Mouse (Mus musculus) embryonic facial prominence, embryonic 13.5 days (tissue): ENCODE measurements at regions not wholly inside any gene's neighbourhood (a gene's known extent, or its start where the extent isn't known, plus 50 kb on each side); places are given as distances from the start of the nearest gene placed in this dataset.

Experiments
- ATAC-seq: fragments of 200-750 bp; cut with Nextera tagmentation; 2 replicates; pipeline ENCODE4 v1.8.0; 2017; ENCODE audit warnings: low read depth; ENCODE audit not compliant: insufficient number of reproducible peaks, insufficient read depth, low FRiP score, low TSS enrichment
- H3K27ac ChIP-seq: fragments of 300-500 bp; sonication (generic); 2 replicates; pipeline ENCODE4 v1.5.1; 2015; ENCODE audit warnings: moderate library complexity, mild to moderate bottlenecking, inconsistent platforms
- H3K27me3 ChIP-seq: fragments of 300-500 bp; sonication (generic); 2 replicates; pipeline ENCODE4 v1.6.1; 2015; ENCODE audit warnings: mild to moderate bottlenecking, inconsistent platforms
- H3K36me3 ChIP-seq: fragments of 300-500 bp; sonication (generic); 2 replicates; pipeline ENCODE4 v1.6.1; 2015; ENCODE audit warnings: mild to moderate bottlenecking, inconsistent platforms
- H3K4me1 ChIP-seq: fragments of 300-500 bp; sonication (generic); 2 replicates; pipeline ENCODE4 v1.6.1; 2015; ENCODE audit warnings: inconsistent platforms
- H3K4me2 ChIP-seq: fragments of 300-500 bp; sonication (generic); 2 replicates; pipeline ENCODE4 v1.6.1; 2015; ENCODE audit warnings: moderate library complexity, mild to moderate bottlenecking, inconsistent platforms
- H3K4me3 ChIP-seq: fragments of 300-500 bp; sonication (generic); 2 replicates; pipeline ENCODE4 v1.5.1; 2015; ENCODE audit warnings: mild to moderate bottlenecking, inconsistent platforms
- H3K9ac ChIP-seq: fragments of 300-500 bp; sonication (generic); 2 replicates; pipeline ENCODE4 v1.6.1; 2015; ENCODE audit warnings: mild to moderate bottlenecking, inconsistent platforms
- H3K9me3 ChIP-seq: fragments of 300-500 bp; sonication (generic); 2 replicates; pipeline ENCODE4 v1.6.1; 2016; ENCODE audit warnings: inconsistent platforms
- WGBS: fragments of 180-500 bp; shearing (Covaris S2); methylation state at CpG from one replicate; pipeline ENCODE4 v1.1.7; 2015; ENCODE audit warnings: mixed read lengths; 5-methylcytosine and 5-hydroxymethylcytosine counted together

- Histone ChIP-seq H3K4me1 (peaks cover 21% of the 10 kb centered on the region), H3K36me3 (no peaks in the 10 kb centered on the region), H3K27ac (no peak overlapping the region), H3K4me2 (no peak overlapping the region), H3K4me3 (no peak overlapping the region), H3K9ac (no peak overlapping the region), H3K27me3 (no peaks in the 10 kb centered on the region), H3K9me3 (no peaks in the 10 kb centered on the region)
- no peak for ATAC-seq
- WGBS = 89% methylated on average over 4 of the region's 4 CpGs
Measured at GRCm38 (mm10) chr15:67048621-67049020, 547.9 kb upstream of the Lrrc6 start.

DNA sequence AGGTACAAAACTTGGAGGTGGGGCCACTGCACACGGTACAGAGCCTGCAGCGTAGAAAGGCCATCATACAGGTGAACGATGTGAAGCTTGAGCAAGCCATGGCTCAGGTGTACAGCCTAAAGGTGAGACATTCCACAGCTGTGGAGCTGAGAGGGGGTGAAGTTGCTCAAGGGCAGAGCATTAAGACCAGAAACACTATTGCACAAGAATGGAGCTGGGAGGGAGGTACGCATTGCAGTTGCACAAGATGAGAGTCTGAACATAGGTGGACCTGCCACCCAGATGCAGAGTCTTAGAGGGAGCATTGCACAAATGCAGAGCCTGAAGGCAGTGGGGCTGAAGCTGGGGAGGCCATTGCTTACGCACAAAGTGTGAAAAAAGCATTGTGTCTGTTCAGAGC lies 547.4 kb upstream of the Lrrc6 start:
- H3K4me2 ChIP-seq = no peak overlapping the region
- no peaks in the 10 kb centered on the region for H3K27me3 ChIP-seq
- no peak for ATAC-seq
- H3K4me1 ChIP-seq = peaks cover 21% of the 10 kb centered on the region
- WGBS = 84% methylated on average over 5 of the region's 5 CpGs
- no peak overlapping the region for H3K9ac ChIP-seq
- H3K9me3 ChIP-seq = no peaks in the 10 kb centered on the region
- H3K27ac ChIP-seq = no peak overlapping the region
- H3K36me3 ChIP-seq = no peaks in the 10 kb centered on the region
- H3K4me3 ChIP-seq = no peak overlapping the region

DNA sequence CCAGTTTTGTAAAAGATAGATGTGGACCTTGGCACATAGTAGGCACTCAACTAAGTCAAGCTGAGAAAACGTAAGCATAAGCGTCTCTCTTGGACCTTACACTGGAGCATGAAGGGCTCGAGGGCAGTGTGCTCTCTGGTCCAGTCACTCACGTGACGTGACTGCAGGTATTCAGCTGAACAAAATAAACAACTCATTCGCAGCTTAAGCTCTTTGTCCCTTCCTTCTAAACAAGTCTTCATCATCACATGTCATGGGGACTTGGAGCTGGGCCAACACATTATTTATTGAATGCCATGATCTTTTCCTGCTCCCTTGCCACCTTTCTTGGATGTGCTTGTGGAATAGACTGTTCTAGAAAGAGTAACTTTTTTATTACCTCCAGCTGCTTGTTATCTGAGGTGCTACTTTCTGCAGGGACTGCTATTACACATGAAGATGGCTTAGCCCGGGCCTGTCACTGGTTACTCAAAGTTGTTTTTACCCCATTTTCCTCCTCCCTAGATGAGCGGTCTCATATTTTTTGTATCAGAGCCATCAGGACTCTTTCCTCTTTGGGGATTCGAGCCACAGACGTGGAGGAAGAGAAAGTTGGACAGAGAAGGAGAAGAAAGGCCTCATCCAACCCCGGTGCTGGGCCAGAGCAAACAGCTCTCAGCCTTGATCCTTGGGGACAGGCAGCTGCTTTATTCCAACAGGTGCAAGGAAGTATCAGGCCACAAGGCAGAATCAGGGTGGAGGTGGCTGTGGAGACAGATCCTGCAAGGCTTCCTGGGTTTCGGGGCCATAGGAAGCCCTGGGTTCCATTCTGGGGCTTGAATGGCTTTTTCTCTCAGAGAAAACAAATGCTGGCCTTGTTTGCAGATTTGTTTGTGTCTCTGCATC lies 545.5 kb upstream of the Lrrc6 start:
- H3K9ac ChIP-seq = no peak overlapping the region

DNA sequence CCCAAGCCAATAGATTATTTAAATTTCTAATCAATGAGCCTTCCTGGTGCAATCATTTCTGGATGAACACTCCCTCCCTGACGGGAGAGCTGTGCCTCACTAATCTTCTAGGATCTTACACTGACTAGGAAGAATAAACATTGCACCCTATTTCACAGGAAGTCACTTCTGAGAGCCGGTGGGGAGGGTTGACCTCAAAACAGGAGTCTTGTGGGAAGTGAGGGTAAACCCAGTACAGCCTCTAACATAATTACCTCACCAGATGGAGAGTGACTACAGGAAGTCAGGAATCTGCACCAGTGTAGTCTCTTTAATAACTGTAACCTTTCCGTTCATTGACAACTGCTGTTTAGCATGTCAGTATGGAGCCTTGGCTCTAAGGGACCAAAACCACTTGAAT lies 544.6 kb upstream of the Lrrc6 start:
- no peaks in the 10 kb centered on the region for H3K9me3 ChIP-seq
- H3K9ac ChIP-seq = no peak overlapping the region
- no peak overlapping the region for H3K4me3 ChIP-seq
- H3K27ac ChIP-seq = no peak overlapping the region
- H3K27me3 ChIP-seq = no peaks in the 10 kb centered on the region
- ATAC-seq = no peak
- H3K4me2 ChIP-seq = no peak overlapping the region
- no peaks in the 10 kb centered on the region for H3K36me3 ChIP-seq
- 27% methylated on average over 3 of the region's 3 CpGs for WGBS
- peaks cover 23% of the 10 kb centered on the region for H3K4me1 ChIP-seq

More for the DNA sequence above, 545.5 kb upstream of the Lrrc6 start:
- Histone ChIP-seq H3K4me3 (no peak overlapping the region), H3K36me3 (no peaks in the 10 kb centered on the region), H3K4me2 (no peak overlapping the region), H3K27ac (peak overlapping the region; percentile 44; the same call in 1 of the 2 replicates), H3K4me1 (peaks cover 21% of the 10 kb centered on the region), H3K9me3 (no peaks in the 10 kb centered on the region), H3K27me3 (no peaks in the 10 kb centered on the region)
- 69% methylated on average over 12 of the region's 12 CpGs for WGBS
- no peak for ATAC-seq

GRCm38 (mm10) chr15:67044806-67045205 lies 544.1 kb upstream of the Lrrc6 start:
- Histone ChIP-seq H3K36me3 (no peaks in the 10 kb centered on the region), H3K27ac (no peak overlapping the region), H3K9ac (no peak overlapping the region), H3K9me3 (no peaks in the 10 kb centered on the region), H3K4me1 (peaks cover 28% of the 10 kb centered on the region), H3K27me3 (no peaks in the 10 kb centered on the region), H3K4me3 (no peak overlapping the region), H3K4me2 (no peak overlapping the region)
- 86% methylated on average over 4 of the region's 4 CpGs for WGBS
- no peak for ATAC-seq

GRCm38 (mm10) chr15:67042131-67042530 lies 541.4 kb upstream of the Lrrc6 start:
- Histone ChIP-seq H3K4me1 (peaks cover 38% of the 10 kb centered on the region), H3K9ac (no peak overlapping the region), H3K27ac (no peak overlapping the region), H3K4me3 (no peak overlapping the region), H3K36me3 (no peaks in the 10 kb centered on the region), H3K27me3 (0 out of 2 replicates have a peak, but pooled peaks cover 4% of the 10 kb centered on the region), H3K4me2 (no peak overlapping the region), H3K9me3 (no peaks in the 10 kb centered on the region)
- no peak for ATAC-seq
- 79% methylated on average over 2 of the region's 2 CpGs for WGBS

DNA sequence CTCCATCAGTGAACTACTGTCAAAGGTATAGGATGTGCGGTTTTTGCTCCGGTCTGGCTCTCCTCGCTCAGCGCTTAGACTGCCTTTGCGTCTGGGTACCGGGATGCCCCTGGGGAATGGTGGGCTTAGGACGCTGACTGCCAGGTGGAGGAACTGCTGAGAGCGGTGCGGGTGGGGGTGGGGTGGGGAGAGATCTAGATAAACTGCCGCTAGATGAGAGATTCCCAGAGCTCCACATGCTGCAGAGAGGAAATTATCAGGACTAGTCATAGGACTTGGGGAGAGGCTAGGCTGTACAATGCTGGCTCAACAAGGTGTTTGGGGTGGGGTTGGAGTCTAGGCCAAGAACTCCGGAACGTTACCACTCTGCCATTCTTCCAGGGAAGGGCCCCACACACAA lies 539.5 kb upstream of the Lrrc6 start:
- 45% methylated on average over 12 of the region's 12 CpGs for WGBS
- Histone ChIP-seq H3K27ac (no peak overlapping the region), H3K4me2 (peak overlapping the region; percentile 70), H3K9ac (no peak overlapping the region), H3K9me3 (no peaks in the 10 kb centered on the region), H3K4me3 (no peak overlapping the region), H3K4me1 (peaks cover 19% of the 10 kb centered on the region), H3K27me3 (0 out of 2 replicates have a peak, but pooled peaks cover 4% of the 10 kb centered on the region), H3K36me3 (no peaks in the 10 kb centered on the region)
- no peak for ATAC-seq

DNA sequence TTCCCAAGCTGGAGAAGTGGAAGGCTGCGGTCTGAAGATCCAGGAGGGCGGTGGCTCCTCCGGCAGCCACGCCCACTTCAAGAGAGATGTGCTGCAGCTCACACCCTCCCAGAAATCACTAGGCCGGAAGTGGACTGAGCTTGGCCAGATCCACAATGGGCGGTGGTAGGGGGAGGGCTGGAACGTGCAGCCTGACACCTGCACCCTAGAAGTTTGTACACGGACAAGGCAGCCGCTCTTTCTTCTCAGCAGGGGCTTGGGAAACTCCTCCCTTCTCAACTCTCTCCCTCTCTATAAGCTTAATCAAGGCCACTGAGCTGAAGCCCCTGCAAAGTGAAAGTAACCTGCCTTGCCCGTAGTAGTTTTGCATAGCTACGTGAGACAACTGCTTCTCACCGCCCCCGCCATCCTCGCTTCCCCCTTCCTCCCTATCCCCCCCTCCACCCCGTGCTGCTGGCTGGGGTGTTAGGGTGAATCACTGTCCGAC lies 538.8 kb upstream of the Lrrc6 start:
- Histone ChIP-seq H3K27ac (peak overlapping the region; percentile 44; the same call in 1 of the 2 replicates), H3K9me3 (no peaks in the 10 kb centered on the region), H3K36me3 (no peaks in the 10 kb centered on the region), H3K9ac (peak overlapping the region; percentile 67), H3K27me3 (0 out of 2 replicates have a peak, but pooled peaks cover 4% of the 10 kb centered on the region), H3K4me3 (peak overlapping the region; percentile 48), H3K4me1 (peaks cover 18% of the 10 kb centered on the region), H3K4me2 (peak overlapping the region; percentile 70)
- ATAC-seq = peak; percentile 60
- 3% methylated on average over 16 of the region's 16 CpGs for WGBS

GRCm38 (mm10) chr15:67037647-67038046 lies 536.9 kb upstream of the Lrrc6 start:
- Histone ChIP-seq H3K27ac (no peak overlapping the region), H3K4me3 (no peak overlapping the region), H3K27me3 (0 out of 2 replicates have a peak, but pooled peaks cover 4% of the 10 kb centered on the region), H3K4me1 (peaks cover 18% of the 10 kb centered on the region), H3K36me3 (no peaks in the 10 kb centered on the region), H3K9ac (no peak overlapping the region), H3K4me2 (no peak overlapping the region), H3K9me3 (no peaks in the 10 kb centered on the region)
- WGBS = 77% methylated on average over 4 of the region's 4 CpGs
- ATAC-seq = no peak

GRCm38 (mm10) chr15:67036341-67036740 lies 535.6 kb upstream of the Lrrc6 start:
- Histone ChIP-seq H3K36me3 (no peaks in the 10 kb centered on the region), H3K9me3 (no peaks in the 10 kb centered on the region), H3K9ac (no peak overlapping the region), H3K27ac (no peak overlapping the region), H3K4me3 (no peak overlapping the region), H3K4me1 (peaks cover 18% of the 10 kb centered on the region), H3K27me3 (0 out of 2 replicates have a peak, but pooled peaks cover 4% of the 10 kb centered on the region), H3K4me2 (no peak overlapping the region)
- ATAC-seq = no peak
- 56% methylated on average over 2 of the region's 2 CpGs for WGBS

- H3K36me3 ChIP-seq = no peaks in the 10 kb centered on the region
- H3K4me3 ChIP-seq = no peak overlapping the region
- H3K9ac ChIP-seq = no peak overlapping the region
- no peaks in the 10 kb centered on the region for H3K9me3 ChIP-seq
- H3K4me1 ChIP-seq = peaks cover 2% of the 10 kb centered on the region
- no peak for ATAC-seq
- H3K27ac ChIP-seq = no peak overlapping the region
- 0 out of 2 replicates have a peak, but pooled peaks cover 4% of the 10 kb centered on the region for H3K27me3 ChIP-seq
- H3K4me2 ChIP-seq = no peak overlapping the region
- 80% methylated on average over 2 of the region's 2 CpGs for WGBS
Measured at GRCm38 (mm10) chr15:67033936-67034335, 533.2 kb upstream of the Lrrc6 start.
